Mouse (Mus musculus) Patski (cell line): ENCODE measurements around the gene Sall1. TPM values are rescaled to one million over a fixed set of nuclear protein-coding genes. Genes with fewer than 3 reads are reported as not detected.

Experiments
- ATAC-seq: fragments of 100-300 bp; one replicate; pipeline ENCODE4 v1.8.0; 2021
- CTCF ChIA-PET: fragments of 350-600 bp; sonication (Branson Sonifier 250); formaldehyde crosslinking; loops from one replicate; lab custom pipeline; 2022; ENCODE audit warnings: inconsistent platforms; lab: Charles Lee
- POLR2A ChIA-PET: fragments of 350-600 bp; sonication (Branson Sonifier 250); formaldehyde crosslinking; loops from one replicate; lab custom pipeline; 2022; ENCODE audit warnings: antibody characterized with exemption, inconsistent platforms; lab: Charles Lee
- DNase-seq: peaks from one replicate; pipeline ENCODE4 v3.0.0-alpha.2; 2011; ENCODE audit warnings: low read depth, low spot score
- H3K27me3 ChIP-seq: fragments of 371-371 bp; one replicate; pipeline ENCODE4 v1.5.1; 2021
- CTCF ChIP-seq: fragments of 100-300 bp; IDR thresholded peaks from one replicate; pipeline ENCODE4 v1.5.1; 2021
- in situ Hi-C: fragments of 300-500 bp; cut with MboI; formaldehyde crosslinking; loops from 3 replicates; pipeline ENCODE4 v1.11.1; 2018; ENCODE audit warnings: low pct_unique_long_range_greater_than_20kb, mixed read lengths
- polyA plus RNA-seq: library from polyadenylated mRNA; unstranded; gene quantifications from one replicate; pipeline ENCODE4 v1.2.3, GENCODE M21; 2021

The Sall1 gene
- polyA plus RNA-seq: 31.7 TPM

DNA sequence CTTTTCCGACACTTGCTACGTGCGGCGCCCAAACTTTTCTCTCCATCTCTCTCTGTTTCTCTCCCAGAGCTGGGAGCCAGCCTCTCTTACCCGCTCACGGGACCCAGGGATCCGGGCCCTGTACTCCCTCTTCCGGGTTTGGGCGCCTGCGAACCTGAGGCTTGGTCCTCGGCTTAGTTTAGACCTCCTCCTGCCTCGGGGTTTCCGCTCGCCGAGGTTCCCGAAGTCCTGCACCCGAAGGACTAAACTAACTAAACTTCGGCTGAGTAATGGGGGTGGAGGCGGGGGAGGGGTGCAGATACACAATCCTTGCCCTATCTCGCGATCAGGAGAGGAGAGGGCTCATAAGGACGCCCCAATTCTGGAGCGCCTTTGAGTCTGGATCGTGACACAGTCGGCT lies at the start of gene Sall1:
Sall1 (minus strand) TSS at position 223 of the 400 bp plus-strand sequence.
- ChIA-PET CTCF (no interaction called here), POLR2A (no interaction called here)
- DNase-seq (no peak), ATAC-seq (no peak)
- TF ChIP-seq CTCF: no peak
- in situ Hi-C loops: no loop called here
- no peaks in the 10 kb centered on the region for H3K27me3 ChIP-seq

DNA sequence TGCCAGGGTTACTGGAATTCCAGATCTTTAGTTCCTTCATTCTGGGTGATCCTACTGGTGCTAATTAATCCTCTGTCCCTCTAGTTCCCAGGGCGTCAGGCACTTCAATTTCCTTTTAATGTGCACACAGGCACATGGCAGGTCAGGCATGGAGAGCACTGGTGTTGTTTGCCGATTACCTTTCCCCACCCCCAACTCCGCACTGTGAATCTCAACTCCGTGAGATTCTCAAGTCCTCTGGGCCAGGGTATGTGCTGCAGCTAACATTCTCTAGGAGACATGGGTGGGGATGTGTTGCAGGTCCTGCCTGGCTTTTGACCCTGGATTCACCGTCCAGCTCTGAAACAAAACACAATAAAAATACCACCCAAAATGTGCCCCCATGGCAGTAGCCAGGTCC lies 46.0 kb upstream of the Sall1 start:
- no peak for ATAC-seq
- POLR2A ChIA-PET: no interaction called here

DNA sequence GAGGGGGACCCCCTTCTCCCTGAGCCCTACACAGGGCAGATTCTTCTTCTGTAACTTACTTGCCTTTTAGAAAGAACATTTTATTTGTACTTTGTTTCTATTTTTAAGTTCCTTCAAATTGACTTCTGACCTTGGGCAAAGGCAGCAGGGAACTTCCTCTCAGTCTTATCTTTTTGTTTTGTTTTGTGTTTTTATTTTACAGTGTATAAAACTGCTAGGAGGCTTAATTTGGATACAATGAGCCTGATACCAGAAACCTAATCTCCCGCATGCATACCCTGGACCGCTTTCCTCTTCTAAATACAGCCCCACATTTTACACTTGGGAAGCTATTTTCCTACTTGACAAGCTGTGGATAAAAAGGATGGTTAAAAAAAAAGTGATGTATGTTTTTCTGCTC lies 35.2 kb upstream of the Sall1 start:
- CTCF ChIA-PET: no interaction called here
- no peak for TF ChIP-seq CTCF
- H3K27me3 ChIP-seq: no peaks in the 10 kb centered on the region
- in situ Hi-C loops: no loop called here
- POLR2A ChIA-PET: interaction anchor here (0.6 kb wide), 1 partner anchor 10 kb away, joined by 6 read pairs; no protein-coding TSS in a partner anchor
- ATAC-seq: no peak
- no peak for DNase-seq

More for the DNA sequence above, 46.0 kb upstream of the Sall1 start:
- CTCF ChIA-PET: no interaction called here
- no peak for DNase-seq
- no peak for TF ChIP-seq CTCF
- in situ Hi-C loops: no loop called here
- H3K27me3 ChIP-seq: peaks cover 9% of the 10 kb centered on the region

DNA sequence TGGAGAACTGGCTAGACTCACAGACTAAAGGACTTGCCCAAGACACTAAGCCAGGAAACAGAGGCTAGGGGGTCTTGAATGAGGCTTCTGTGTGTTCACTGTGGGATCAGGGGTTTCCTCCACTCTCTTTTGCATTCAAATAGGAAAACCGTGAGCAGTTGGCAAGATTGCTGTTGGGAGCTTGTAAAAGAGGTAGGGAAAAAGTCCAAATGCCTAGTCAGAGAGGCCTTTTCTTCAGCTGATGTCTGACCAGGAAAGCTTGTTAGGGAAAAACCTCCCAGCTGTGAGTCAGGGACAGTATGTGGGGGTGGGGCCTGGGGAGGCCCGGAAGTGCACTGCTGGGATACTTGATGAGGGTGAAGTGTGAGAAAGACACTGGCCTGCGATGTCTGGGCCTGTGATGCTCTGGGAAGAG lies 29.0 kb upstream of the Sall1 start:
- ATAC-seq: no peak
- H3K27me3 ChIP-seq: no peaks in the 10 kb centered on the region
- in situ Hi-C loops: no loop called here
- no peak for DNase-seq
- ChIA-PET CTCF (no interaction called here), POLR2A (no interaction called here)
- no peak for TF ChIP-seq CTCF

DNA sequence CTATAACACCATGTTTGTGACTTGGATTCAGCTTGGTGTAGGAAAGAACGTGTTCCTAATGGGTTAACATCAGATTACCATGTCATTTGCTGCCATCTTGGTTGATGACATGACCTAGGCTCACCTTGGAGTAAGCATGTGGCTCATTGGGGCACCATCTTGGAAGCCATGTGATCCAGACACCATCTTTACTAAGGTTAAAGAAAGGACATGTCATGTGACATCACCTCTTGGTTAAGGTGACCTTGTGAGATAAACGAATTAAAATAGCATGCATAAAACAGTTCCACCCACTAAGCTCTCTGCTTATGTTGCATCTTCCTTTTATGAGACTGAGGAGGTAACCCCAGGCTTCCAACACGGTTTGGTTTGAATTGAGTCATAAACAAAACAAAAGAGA lies 23.5 kb upstream of the Sall1 start:
- no peak for TF ChIP-seq CTCF
- ChIA-PET CTCF (no interaction called here), POLR2A (no interaction called here)
- in situ Hi-C loops: no loop called here
- no peak for DNase-seq
- no peaks in the 10 kb centered on the region for H3K27me3 ChIP-seq
- ATAC-seq: no peak

DNA sequence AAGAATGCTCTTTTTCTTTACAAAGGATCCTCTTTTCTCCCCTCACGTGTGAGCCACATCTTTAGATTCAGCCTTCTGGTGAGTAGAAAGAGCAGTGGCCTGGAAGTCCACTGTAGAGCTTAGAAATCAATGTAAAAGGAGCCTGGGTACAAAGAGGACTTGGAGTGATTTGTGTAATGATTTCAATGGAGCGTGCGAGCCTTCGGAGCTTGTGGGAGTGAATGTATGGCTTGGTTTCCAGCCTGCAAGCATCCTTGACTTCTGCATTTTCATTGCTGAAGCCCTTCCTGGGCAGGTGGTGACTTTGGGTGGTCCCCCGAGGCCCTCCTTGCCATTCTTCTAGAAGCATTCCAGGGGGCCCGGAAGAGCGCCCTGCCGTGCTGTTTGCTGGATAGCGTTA lies 20.1 kb upstream of the Sall1 start:
- ChIA-PET POLR2A (no interaction called here), CTCF (no interaction called here)
- ATAC-seq: no peak
- H3K27me3 ChIP-seq: no peaks in the 10 kb centered on the region
- TF ChIP-seq CTCF: no peak
- no peak for DNase-seq
- in situ Hi-C loops: no loop called here

DNA sequence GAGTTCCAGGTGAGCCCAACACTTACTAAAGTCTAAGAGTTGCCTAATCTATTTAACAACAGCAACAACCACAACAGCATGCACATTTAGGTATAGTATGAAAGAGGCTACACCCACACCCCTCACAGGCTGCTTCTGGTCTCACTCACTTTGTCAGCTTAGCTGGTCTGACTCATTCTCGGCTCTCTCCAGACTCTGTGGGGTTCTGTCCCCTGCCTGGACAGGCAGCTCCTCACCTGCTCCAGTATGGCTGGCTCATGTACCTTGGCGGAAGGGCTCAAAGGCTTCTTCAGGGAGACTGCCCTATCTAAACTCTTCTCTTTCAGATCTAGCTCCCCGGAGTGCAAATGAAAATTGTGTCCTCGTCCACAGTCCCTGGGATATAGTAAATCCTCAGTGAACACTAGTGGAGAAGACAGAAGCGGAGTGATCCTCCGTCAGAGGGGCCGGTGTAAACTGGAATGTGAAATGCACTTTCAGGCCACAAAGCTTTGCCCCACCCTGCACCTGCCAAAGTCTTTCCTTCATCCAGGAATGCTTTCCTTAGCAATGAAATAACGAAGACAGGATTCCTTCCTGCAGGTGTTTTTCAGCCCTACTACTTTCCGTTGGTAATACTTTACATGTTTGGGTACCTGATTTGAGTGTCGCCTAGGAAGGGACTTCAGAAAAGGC lies 19.5 kb upstream of the Sall1 start:
- ChIA-PET POLR2A (interaction anchor here (0.6 kb wide), 1 partner anchor 1434 kb away, joined by 3 read pairs; no protein-coding TSS in a partner anchor), CTCF (no interaction called here)
- no peak for TF ChIP-seq CTCF
- no peaks in the 10 kb centered on the region for H3K27me3 ChIP-seq
- DNase-seq (no peak), ATAC-seq (no peak)
- in situ Hi-C loops: no loop called here

DNA sequence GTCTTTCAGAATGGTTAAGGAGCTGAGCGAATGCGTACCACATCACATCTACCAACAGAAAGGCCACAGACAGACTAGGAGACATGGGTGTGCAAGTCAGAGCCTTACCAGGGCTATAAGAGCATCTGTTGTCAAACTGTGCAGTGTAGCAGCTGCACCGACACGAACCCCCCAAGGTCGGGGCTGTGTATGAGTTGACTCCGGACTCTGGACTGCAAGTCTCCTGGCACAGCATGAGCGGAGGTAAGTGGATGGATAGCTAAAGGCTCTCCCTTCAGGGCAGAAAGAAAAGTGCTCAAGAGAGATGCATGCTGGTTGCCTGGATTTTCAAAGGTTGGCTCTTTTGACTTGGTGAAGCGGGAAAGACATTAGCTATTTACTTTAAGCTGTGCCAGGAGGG lies 16.8 kb upstream of the Sall1 start:
- no peak for DNase-seq
- H3K27me3 ChIP-seq: no peaks in the 10 kb centered on the region
- in situ Hi-C loops: no loop called here
- ChIA-PET CTCF (no interaction called here), POLR2A (interaction anchor here (0.7 kb wide), 1 partner anchor 1480 kb away, joined by 4 read pairs; no protein-coding TSS in a partner anchor)
- no peak for ATAC-seq
- no peak for TF ChIP-seq CTCF

DNA sequence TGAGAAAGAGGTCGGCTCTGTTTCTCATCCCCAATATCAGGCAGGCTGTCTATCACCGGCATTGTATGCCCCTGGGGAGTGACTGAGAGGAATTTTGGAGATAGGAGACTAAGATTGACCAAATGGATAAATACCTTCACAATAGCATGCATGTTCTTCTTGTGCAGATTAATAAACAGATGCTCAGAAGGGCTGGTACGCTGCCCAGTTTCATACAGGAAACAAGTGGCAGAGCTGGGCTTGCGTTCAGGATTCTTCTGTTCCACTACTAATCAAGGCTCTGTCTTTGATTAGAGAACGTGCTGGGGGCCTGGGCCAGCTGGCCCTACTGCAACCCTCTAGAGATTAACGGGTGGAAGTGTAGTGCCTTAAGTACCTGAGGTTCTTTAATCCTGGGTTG lies 15.5 kb upstream of the Sall1 start:
- ChIA-PET POLR2A (no interaction called here), CTCF (interaction anchor here (0.7 kb wide), 1 partner anchor 14 kb away, joined by 3 read pairs; no protein-coding TSS in a partner anchor)
- H3K27me3 ChIP-seq: no peaks in the 10 kb centered on the region
- no peak for TF ChIP-seq CTCF
- in situ Hi-C loops: no loop called here
- DNase-seq (no peak), ATAC-seq (no peak)

DNA sequence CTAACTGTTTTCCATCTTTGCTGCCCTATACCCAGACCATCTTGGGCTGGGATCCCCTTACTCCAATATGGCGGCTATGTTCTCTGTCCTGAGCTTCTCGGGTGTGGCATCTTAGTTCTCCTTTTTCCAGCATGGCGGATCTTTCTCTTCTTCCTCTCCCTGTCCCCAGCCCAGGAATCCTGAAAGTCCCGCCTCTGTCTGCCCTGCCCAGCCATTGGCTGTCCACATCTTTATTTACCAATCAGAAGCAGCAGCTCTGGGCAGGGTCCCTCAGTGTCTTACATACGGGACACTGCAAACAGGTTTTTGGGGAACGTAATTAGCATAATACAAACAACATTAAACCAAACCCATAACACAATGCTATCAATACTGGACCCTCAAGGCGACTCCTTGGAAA lies 8.9 kb upstream of the Sall1 start:
- ATAC-seq (no peak), DNase-seq (no peak)
- POLR2A ChIA-PET: interaction anchor here (0.7 kb wide), 1 partner anchor 57 kb away, joined by 4 read pairs; no protein-coding TSS in a partner anchor
- H3K27me3 ChIP-seq: no peaks in the 10 kb centered on the region
- TF ChIP-seq CTCF: no peak
- CTCF ChIA-PET: interaction anchor here (1.2 kb wide), 1 partner anchor 99 kb away, joined by 4 read pairs; no protein-coding TSS in a partner anchor
- in situ Hi-C loops: no loop called here

DNA sequence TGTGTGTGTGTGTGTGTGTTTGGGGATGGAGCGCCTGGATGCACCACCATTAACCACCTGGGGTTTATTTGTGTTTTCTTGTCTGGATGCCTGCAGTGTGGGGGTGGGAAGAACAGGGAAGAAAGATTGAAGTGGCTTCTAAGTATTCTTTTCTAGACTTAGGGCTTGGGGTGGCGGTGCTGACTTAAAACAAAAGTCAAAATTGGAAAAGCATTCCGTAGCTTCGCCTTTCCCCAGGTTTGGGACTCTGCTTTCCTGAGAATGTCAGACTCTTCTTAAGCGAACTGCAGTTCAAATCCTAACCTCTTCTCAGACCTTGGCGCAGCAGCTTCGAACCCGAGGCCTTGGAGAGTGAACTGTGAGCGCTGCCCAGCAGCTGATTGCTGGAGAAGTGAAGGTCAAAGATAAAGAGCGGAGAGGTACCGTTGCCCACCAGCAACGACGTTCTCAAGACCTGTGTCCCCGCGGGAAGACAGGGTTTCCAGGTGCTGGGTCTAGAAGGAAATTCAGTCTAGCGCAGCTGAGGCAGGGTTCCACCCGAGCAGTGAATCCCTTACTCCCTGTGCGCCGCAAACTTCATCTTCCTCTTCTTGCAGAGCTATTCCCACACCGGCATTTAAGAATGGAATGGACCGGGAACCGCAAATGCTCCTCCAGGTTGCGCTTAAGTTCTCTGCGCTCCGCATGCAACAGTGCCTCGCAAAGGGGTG lies 2.8 kb upstream of the Sall1 start:
- DNase-seq: no peak
- TF ChIP-seq CTCF: no peak
- ChIA-PET CTCF (interaction anchor here (1.3 kb wide), 1 partner anchor 12 kb away, joined by 3 read pairs; no protein-coding TSS in a partner anchor), POLR2A (interaction anchor here (0.7 kb wide), 1 partner anchor 171 kb away, joined by 3 read pairs; no protein-coding TSS in a partner anchor)
- no peaks in the 10 kb centered on the region for H3K27me3 ChIP-seq
- in situ Hi-C loops: no loop called here
- no peak for ATAC-seq
